Mouse (Mus musculus) splenic B cell, adult 2 months (primary cell): Measurements from ENCODE around the gene Gm7534.
A peak's percentile ranks its signal among the peaks of the same experiment; 100 is the strongest.

Source experiments
- DNase-seq: peaks from one replicate; pipeline ENCODE4 v3.0.0-alpha.2; 2011; ENCODE audit warnings: low read depth, low spot score
- H3K27me3 ChIP-seq: 2 replicates; pipeline ENCODE4 v1.6.1; 2012; ENCODE audit warnings: mild to moderate bottlenecking, low read length, moderate library complexity, mixed read lengths; ENCODE audit not compliant: control insufficient read depth, poor library complexity, insufficient read depth, severe bottlenecking
- H3K36me3 ChIP-seq: 2 replicates; pipeline ENCODE4 v1.6.1; 2012; ENCODE audit warnings: mild to moderate bottlenecking, low read length, moderate library complexity, mixed read lengths; ENCODE audit not compliant: control insufficient read depth, poor library complexity, insufficient read depth, severe bottlenecking

Gm7534 gene

GRCm38 (mm10) chr4:134234876-134235275 is 32.1 kb upstream of the Gm7534 start:
- Histone ChIP-seq H3K27me3 (no peaks in the 10 kb centered on the region), H3K36me3 (no peaks in the 10 kb centered on the region)
- DNase-seq = no peak

DNA sequence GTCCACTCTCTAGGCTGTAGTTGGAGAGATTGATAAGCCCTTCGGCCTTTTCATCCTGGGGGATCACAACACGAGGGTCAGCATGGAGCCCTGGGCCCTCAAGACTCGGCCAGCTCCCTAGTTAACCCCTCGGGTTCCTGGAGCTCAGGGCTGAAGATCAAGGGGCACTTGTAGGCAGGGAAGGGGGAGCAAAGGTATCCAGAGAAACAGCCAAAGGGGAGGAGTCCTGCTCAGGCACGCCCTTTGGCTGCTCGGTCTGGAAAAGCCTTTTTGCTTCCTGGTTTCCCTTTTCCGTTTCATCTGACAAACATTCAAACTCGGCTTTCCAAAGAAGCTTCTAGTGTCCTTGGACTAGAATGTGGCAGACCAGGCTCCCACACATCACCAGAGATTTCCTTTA is 27.6 kb upstream of the Gm7534 start:
- DNase-seq = no peak
- H3K36me3 ChIP-seq = no peaks in the 10 kb centered on the region
- no peaks in the 10 kb centered on the region for H3K27me3 ChIP-seq

DNA sequence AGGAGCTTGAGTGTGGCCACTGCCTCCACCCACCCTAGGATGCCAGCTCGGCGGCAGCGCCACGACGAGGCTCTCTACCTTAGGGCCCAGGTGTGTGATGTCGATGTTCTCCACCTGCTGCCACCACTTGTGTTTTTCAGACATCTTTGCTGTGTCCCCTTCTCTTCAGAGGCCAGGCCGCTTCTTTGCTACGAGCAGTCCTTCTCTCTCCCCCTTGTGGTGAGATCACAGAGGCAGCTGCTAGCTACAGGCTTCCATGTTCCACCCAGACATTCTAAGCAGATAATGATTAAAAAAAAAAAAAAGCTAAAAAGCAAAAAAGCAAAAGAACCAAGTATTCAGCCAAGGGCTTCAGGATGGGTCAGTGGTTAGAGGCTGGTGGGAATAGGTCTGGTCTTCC is 24.4 kb upstream of the Gm7534 start, which contains the start of gene Catsper4:
Gene Catsper4 (minus strand): TSS at position 190 of the 400 bp plus-strand sequence.
- DNase-seq = peak; percentile 13

GRCm38 (mm10) chr4:134222793-134223600 is 20.2 kb upstream of the Gm7534 start:
- no peak for DNase-seq
- Histone ChIP-seq H3K27me3 (no peaks in the 10 kb centered on the region), H3K36me3 (no peaks in the 10 kb centered on the region)

More for the DNA sequence above, 24.4 kb upstream of the Gm7534 start, which contains the start of gene Catsper4:
- Histone ChIP-seq H3K36me3 (no peaks in the 10 kb centered on the region), H3K27me3 (no peaks in the 10 kb centered on the region)

GRCm38 (mm10) chr4:134206488-134207053 is 3.8 kb upstream of the Gm7534 start:
- Histone ChIP-seq H3K27me3 (no peaks in the 10 kb centered on the region), H3K36me3 (no peaks in the 10 kb centered on the region)
- no peak for DNase-seq

DNA sequence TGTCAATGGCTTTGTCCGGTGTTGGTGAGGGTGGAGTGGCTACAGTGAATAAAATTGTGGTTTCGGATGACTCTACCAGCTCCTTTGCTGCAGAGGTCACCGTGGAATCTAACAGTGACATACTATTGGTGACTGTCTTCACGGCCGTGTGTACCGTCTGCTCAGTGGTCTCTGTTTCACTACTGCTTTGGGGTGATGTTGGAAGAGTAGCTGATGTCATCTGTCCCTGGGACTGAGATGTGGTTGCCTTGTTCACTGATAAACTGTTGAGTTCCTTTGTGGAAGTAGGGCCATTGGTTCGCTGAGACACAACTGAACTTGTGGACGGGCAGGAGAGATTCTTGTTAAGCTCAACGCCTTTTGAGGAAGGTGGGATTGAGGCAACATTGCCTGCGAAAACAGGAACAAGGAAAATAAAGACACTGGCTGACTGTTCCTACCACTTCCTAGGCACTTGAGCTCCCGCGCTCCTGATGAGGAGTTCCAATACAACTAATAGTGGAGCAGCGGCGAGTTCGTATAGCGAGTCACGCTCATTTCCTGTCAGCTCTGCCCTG is 614 bp upstream of the Gm7534 start:
- H3K36me3 ChIP-seq = no peaks in the 10 kb centered on the region
- no peak for DNase-seq
- H3K27me3 ChIP-seq = no peaks in the 10 kb centered on the region

DNA sequence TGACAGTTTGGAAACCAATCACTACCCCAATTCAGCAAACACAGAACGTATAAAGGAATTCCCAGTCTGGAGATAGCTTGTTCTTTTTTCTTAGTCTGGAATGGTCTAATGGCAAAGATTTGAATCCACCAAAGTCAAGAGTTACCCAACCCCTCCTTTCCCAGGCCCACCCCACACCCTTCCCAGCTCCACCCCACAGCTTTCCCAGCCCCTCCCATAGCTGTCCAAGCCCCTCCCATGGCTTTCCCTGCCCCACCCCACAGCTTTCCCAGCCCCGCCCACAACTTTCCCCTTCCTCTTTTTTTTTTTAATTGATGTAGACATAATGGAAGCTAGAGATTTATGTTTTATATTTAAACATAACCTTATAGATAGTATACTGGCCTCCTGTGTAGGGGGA is 3.4 kb downstream of the Gm7534 start:
- no peaks in the 10 kb centered on the region for H3K27me3 ChIP-seq
- DNase-seq = no peak
- H3K36me3 ChIP-seq = no peaks in the 10 kb centered on the region

- no peak for DNase-seq
- no peaks in the 10 kb centered on the region for H3K36me3 ChIP-seq
Observed at GRCm38 (mm10) chr4:134186268-134186667, 16.5 kb downstream of the Gm7534 start.

DNA sequence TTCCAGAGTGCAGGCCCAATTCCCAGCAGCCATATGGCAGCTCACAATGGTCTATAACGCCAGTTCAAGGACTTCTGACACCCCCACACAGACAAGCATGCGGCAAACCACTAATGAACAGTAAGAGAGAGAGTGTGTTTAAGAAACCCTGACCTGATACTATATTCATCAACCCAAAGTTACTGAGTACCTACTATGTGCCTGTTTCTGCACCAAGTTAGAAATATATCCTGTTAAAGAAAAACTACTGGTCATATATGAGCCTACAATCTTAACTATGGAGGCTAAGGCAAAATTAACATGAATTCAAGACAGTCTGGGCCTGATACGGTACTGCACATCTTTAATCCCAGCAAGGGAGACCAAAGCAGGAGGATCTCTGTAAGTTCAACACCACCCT is 17.2 kb downstream of the Gm7534 start:
- H3K27me3 ChIP-seq = no peaks in the 10 kb centered on the region
- no peak for DNase-seq
- no peaks in the 10 kb centered on the region for H3K36me3 ChIP-seq

More at GRCm38 (mm10) chr4:134186268-134186667, 16.5 kb downstream of the Gm7534 start:
- no peaks in the 10 kb centered on the region for H3K27me3 ChIP-seq

DNA sequence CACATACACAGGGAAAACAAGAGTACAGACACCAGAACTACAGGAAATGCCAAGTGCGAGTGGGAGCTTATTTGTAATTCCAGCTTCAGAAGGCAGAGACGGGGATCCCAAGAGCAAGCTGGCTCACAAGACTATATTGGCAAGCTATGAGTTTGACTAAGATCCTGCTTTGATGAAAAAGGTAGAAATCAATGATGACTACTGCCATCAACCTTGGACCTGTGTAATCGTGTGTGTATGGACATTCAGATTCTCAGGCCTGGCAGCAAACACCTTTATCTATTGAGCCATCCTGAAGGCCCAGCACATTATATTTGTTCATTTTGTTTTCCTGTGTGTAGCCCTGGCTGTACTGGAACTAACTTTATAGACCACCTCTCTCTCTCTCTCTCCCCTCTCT is 19.1 kb downstream of the Gm7534 start:
- DNase-seq = no peak
- Histone ChIP-seq H3K27me3 (no peaks in the 10 kb centered on the region), H3K36me3 (no peaks in the 10 kb centered on the region)

GRCm38 (mm10) chr4:134181825-134182224 is 21.0 kb downstream of the Gm7534 start:
- Histone ChIP-seq H3K36me3 (no peaks in the 10 kb centered on the region), H3K27me3 (no peaks in the 10 kb centered on the region)
- DNase-seq = no peak

DNA sequence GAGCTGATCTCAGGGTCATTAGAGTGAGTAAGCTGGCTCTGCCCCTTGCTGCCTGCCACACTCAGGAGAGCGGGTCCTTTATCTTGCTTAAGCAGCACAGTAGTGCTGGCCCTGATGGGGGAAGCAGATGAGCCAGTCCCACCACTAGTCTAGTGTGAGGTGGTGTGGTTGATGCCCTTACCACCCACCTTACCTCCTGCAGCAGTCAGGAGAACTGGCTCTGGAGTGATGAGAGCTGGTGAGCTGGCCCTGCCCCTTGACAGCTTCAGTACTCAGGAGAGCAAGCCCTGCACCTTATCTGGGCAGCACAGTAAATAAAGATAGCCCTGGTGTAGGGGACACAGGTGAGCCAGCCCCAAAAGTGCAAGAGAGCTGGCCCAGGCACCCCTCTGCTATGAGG is 21.7 kb downstream of the Gm7534 start:
- no peaks in the 10 kb centered on the region for H3K27me3 ChIP-seq
- DNase-seq = no peak
- no peaks in the 10 kb centered on the region for H3K36me3 ChIP-seq

- Histone ChIP-seq H3K36me3 (peaks cover 2% of the 10 kb centered on the region; the same call in 1 of the 2 replicates), H3K27me3 (no peaks in the 10 kb centered on the region)
- no peak for DNase-seq
Observed at GRCm38 (mm10) chr4:134172391-134172790, 30.4 kb downstream of the Gm7534 start.

DNA sequence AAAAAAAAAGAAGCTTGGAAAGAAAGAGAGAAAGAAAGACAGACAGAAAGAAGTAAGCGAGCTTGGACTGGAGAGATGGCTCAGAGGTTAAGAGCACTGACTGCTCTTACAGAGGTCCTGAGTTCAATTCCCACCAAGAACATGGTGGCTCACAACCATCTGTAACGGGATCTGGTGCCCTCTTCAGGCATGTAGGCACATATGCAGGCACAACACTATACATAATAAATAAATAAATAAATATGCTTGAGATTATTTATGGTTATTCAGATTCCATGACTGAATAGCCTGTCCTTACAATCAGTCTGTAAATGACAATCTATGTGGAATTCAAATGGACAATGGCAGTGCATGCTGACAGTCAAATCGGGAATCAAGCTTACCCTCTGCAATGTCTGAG is 35.9 kb downstream of the Gm7534 start:
- DNase-seq = peak; percentile 57
- peaks cover 3% of the 10 kb centered on the region; the same call in 1 of the 2 replicates for H3K36me3 ChIP-seq
- no peaks in the 10 kb centered on the region for H3K27me3 ChIP-seq
